Mouse (Mus musculus): ENCODE measurements around the gene Ass1.

- TF ChIP-seq CTCF (IDR thresholded peaks at IDR 0.05; ENCODE audit: borderline replicate concordance, insufficient read depth, low read length): no peak
- TF ChIP-seq POLR2A (IDR thresholded peaks at IDR 0.05; ENCODE audit: low read depth, low read length): no peak
Observed at GRCm38 (mm10) chr2:31422576-31422975, 47.4 kb upstream of the Ass1 start.
